Mouse (Mus musculus): ENCODE results near the gene Clp1. TPM values are rescaled to one million over a fixed set of nuclear protein-coding genes. Genes with fewer than 3 reads are reported as not detected.

Clp1 gene
- polyA plus RNA-seq (2015; fragmentation: Nextera tagmentation; extraction: Ambion mirVana): 20.7 and 22.4 TPM in 2 replicates

DNA sequence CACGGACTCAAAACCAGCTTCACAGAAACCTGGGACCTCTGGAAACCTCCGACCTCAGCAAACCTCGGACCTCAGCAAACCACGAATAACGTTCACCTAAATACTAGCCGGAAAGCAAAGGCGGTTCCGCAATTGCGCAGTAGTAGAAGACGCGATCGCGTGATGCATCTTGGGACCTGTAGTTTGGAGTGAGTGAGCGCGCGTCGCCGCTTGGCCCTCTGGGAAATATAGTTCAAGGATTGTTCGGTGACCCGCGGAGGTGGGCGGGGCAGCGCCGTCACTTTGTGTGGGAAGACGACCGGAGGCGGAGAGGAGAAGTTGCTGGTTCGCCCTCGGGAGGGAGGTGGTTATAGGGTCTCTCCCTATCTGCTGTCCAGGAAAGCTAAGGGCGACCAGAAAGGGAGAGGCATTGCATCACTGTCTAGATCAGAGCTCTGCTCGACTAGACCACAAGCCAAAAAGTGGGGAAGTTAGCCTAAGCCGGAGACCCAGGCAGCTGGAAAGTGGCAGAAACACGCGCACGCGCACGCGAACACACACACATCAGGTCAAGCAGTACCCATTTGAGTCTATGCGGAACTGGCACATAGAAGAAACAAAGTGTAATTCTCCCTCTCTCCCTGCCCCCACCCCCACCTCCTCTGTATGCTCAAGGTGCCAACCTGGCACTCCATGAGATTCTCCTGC is at the start of gene Clp1:
TSS of gene Clp1 (minus strand) at position 179 of the 687 bp plus-strand sequence.
- peak within 1 kb of the TSS; percentile 84 for H3K4me2 ChIP-seq
- H3K36me3 ChIP-seq: peaks cover 14% of the 10 kb centered on the region; the same call in 1 of the 2 replicates
- peak within 1 kb of the TSS; percentile 55 for H3K4me3 ChIP-seq
- ATAC-seq (ENCODE audit: low FRiP score, low read depth): peak; percentile 95
- no peaks in the 10 kb centered on the region for H3K27me3 ChIP-seq
- peaks cover 28% of the 10 kb centered on the region for H3K4me1 ChIP-seq (replicated peaks)
- peak within 1 kb of the TSS; percentile 90 for H3K27ac ChIP-seq (replicated peaks)
- H3K9me3 ChIP-seq: no peaks in the 10 kb centered on the region
- H3K9ac ChIP-seq: peak within 1 kb of the TSS; percentile 48
- WGBS: under 1% methylated on average over 39 of the region's 39 CpGs

DNA sequence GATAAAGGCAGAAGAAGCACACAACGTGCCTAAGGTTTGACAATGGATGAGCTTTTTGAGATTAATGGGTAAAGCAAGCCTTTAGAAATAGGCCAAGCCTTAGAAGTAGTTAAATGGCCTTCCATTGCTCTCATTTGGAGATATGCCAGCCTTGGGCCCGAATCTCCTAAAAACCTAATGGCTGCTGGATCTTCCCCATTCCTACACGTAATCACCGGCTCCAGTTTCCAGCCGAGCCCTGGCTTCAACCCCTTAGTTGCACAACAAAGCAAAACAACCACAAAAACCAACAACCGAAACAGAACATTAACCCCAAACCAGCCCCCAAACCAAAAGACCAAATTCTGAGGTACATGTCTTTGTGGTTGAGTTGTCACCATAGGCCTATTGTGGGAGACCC is 48.5 kb upstream of the Clp1 start:
- 70% methylated on average over 6 of the region's 6 CpGs for WGBS
- H3K9ac ChIP-seq: no peak overlapping the region
- no peak for ATAC-seq (ENCODE audit: low FRiP score, low read depth)
- peaks cover 14% of the 10 kb centered on the region for H3K4me1 ChIP-seq (replicated peaks)
- no peak overlapping the region for H3K4me3 ChIP-seq
- H3K27ac ChIP-seq (replicated peaks): 0 out of 2 replicates have a peak overlapping the region, but pooled peaks have one; percentile 20
- H3K4me2 ChIP-seq: no peak overlapping the region
- no peaks in the 10 kb centered on the region for H3K36me3 ChIP-seq
- H3K27me3 ChIP-seq: no peaks in the 10 kb centered on the region
- H3K9me3 ChIP-seq: no peaks in the 10 kb centered on the region

DNA sequence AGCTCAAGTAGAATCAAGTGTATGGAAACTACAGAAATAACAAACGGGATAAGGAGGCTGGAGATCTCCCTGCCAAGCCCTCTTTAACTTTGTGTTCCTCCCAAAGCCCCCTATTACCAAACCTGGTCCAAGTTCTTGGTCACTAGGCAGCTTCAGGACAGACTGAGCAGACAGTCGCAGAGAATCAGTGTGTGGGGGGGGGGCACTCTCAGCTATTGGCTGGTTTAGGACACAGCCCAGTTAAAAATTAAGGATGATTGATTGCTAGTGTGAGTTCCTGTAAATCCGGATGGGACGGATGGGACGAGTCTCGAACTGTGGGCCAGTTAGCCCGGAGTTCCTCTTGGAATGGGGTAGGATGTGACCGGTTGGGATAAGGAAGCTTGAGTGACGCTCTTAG is 48.1 kb upstream of the Clp1 start, which contains the start of gene Serping1:
TSS of gene Serping1 (minus strand) at position 204 of the 400 bp plus-strand sequence.
- Histone ChIP-seq H3K36me3 (no peaks in the 10 kb centered on the region), H3K9me3 (no peaks in the 10 kb centered on the region), H3K4me2 (peak within 1 kb of the TSS; percentile 58), H3K27ac (replicated peaks) (peak within 1 kb of the TSS; percentile 20; the same call in 1 of the 2 replicates), H3K4me1 (replicated peaks) (peaks cover 14% of the 10 kb centered on the region), H3K9ac (peak within 1 kb of the TSS; percentile 25), H3K27me3 (no peaks in the 10 kb centered on the region), H3K4me3 (peak within 1 kb of the TSS; percentile 33)
- 50% methylated on average over 9 of the region's 9 CpGs for WGBS
- ATAC-seq (ENCODE audit: low FRiP score, low read depth): peak; percentile 31; the same call in 1 of the 2 replicates

DNA sequence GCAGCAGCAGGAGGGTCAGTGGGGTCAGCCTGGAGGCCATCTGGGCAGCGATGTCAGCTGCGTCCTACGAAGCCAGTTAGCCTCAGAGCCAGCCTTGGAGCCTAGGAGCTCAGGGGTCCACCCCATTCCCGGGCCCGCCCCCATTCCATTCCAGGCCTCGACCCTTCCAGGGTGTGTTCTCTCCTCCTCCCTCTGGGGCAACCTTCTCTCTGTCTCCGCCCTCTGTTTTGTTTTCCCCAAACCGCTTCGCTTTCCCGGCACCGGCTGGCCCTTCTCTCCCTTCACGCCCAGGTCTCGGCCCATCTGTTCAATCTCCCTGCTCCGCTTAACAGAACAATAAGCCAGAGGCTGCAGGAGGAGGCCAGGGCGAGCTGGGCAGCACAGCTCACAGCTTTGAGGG is 47.6 kb upstream of the Clp1 start:
- H3K4me2 ChIP-seq: peak overlapping the region; percentile 58
- H3K4me1 ChIP-seq (replicated peaks): peaks cover 14% of the 10 kb centered on the region
- peak overlapping the region; percentile 11; the same call in 1 of the 2 replicates for H3K27ac ChIP-seq (replicated peaks)
- no peaks in the 10 kb centered on the region for H3K9me3 ChIP-seq
- ATAC-seq (ENCODE audit: low FRiP score, low read depth): peak; percentile 86
- H3K27me3 ChIP-seq: no peaks in the 10 kb centered on the region
- peak overlapping the region; percentile 33 for H3K4me3 ChIP-seq
- no peaks in the 10 kb centered on the region for H3K36me3 ChIP-seq
- H3K9ac ChIP-seq: peak overlapping the region; percentile 25
- 0% methylated on average over 13 of the region's 15 CpGs for WGBS

DNA sequence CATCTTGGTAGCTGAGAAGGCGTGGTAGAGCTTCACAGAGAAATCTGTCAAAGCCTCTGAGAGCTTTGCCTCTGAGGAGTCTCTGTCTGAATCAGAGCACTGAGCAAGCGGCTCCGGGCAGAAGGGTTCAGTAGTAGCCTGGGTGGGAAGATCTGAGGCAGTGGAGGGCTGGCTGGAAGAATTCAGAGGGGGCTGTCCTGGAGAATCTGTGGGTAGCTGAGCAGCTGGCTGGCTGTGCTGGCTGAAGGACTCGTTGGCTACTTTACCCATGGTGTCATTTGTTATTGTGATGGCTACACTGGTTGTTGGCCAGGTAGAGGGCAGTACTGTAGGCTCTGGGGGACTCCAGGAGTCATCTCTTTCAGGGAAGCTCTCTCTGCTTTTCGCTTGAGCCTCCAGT is 46.0 kb upstream of the Clp1 start:
- ATAC-seq (ENCODE audit: low FRiP score, low read depth): no peak
- 79% methylated on average over 5 of the region's 5 CpGs for WGBS
- H3K9me3 ChIP-seq: no peaks in the 10 kb centered on the region
- no peak overlapping the region for H3K4me2 ChIP-seq
- H3K36me3 ChIP-seq: no peaks in the 10 kb centered on the region
- no peak overlapping the region for H3K4me3 ChIP-seq
- H3K27ac ChIP-seq (replicated peaks): no peak overlapping the region
- peaks cover 14% of the 10 kb centered on the region for H3K4me1 ChIP-seq (replicated peaks)
- H3K9ac ChIP-seq: no peak overlapping the region
- no peaks in the 10 kb centered on the region for H3K27me3 ChIP-seq

DNA sequence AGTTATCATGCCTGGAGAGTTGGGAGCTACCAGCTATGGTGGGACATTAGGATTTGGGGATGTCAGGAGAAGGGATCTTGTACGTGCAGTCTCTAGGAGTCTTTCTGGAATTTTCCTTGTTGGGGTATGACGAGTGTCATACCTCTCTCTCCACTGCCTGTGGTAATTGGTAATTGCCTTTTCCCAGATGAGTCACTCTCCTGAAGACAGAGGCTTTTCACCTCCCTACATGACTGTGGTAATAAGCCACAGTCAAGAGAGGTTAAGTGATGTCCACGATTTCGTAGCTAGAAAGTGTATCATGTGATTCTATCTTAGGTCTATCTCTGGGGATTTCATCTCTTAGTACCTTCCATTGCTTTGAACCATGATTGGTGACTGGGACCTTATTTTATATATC is 45.3 kb upstream of the Clp1 start:
- Histone ChIP-seq H3K9ac (no peak overlapping the region), H3K4me1 (replicated peaks) (peaks cover 14% of the 10 kb centered on the region), H3K27ac (replicated peaks) (no peak overlapping the region), H3K27me3 (no peaks in the 10 kb centered on the region), H3K4me2 (no peak overlapping the region), H3K9me3 (no peaks in the 10 kb centered on the region), H3K36me3 (no peaks in the 10 kb centered on the region), H3K4me3 (no peak overlapping the region)
- no peak for ATAC-seq (ENCODE audit: low FRiP score, low read depth)
- 96% methylated on average over 4 of the region's 4 CpGs for WGBS

DNA sequence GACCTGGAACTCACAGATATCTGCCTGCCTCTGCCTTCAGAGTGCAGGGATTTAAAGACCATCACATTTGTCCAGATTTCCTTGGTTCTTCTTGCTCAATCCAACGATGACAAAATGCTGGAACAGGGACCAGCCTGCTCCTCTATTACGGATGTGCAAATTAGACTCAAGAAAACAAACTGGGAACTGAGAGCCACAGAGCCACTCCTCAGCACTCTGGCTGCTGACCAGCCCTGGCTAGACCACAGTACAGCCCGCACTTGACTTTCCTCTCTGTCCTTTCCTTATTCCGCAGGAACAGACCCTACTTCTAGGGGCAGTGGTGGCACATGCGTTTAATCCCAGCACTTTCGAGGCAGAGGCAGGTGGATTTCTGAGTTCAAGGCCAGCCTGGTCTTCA is 43.4 kb upstream of the Clp1 start:
- Histone ChIP-seq H3K4me2 (no peak overlapping the region), H3K9me3 (no peaks in the 10 kb centered on the region), H3K4me3 (no peak overlapping the region), H3K27me3 (no peaks in the 10 kb centered on the region), H3K4me1 (replicated peaks) (peaks cover 12% of the 10 kb centered on the region), H3K27ac (replicated peaks) (no peak overlapping the region), H3K36me3 (no peaks in the 10 kb centered on the region), H3K9ac (no peak overlapping the region)
- 81% methylated on average over 6 of the region's 6 CpGs for WGBS
- ATAC-seq (ENCODE audit: low FRiP score, low read depth): no peak

DNA sequence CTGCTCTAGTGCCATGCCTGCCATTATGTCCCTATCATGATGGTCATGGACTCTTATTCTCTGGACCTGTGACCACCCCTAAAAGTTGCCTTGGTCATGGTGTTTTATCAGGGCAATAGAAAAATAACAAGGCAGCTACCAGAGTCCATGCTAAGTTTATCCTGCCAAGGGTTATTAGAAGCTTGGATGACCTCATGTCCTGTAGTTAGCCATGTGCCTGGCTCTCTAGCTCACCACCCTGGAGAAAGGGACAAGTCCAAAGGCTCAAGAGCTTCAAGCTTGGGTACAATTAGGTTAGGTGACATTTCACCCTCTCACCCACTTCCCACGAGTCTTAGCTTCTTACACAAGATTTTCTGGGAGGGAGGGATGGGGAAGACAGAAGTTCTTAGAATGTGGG is 35.7 kb upstream of the Clp1 start:
- 89% methylated on average over 1 of the region's 1 CpGs for WGBS
- Histone ChIP-seq H3K27me3 (no peaks in the 10 kb centered on the region), H3K36me3 (no peaks in the 10 kb centered on the region), H3K4me3 (no peak overlapping the region), H3K9ac (no peak overlapping the region), H3K9me3 (no peaks in the 10 kb centered on the region), H3K4me2 (no peak overlapping the region), H3K27ac (replicated peaks) (no peak overlapping the region), H3K4me1 (replicated peaks) (no peaks in the 10 kb centered on the region)
- no peak for ATAC-seq (ENCODE audit: low FRiP score, low read depth)

DNA sequence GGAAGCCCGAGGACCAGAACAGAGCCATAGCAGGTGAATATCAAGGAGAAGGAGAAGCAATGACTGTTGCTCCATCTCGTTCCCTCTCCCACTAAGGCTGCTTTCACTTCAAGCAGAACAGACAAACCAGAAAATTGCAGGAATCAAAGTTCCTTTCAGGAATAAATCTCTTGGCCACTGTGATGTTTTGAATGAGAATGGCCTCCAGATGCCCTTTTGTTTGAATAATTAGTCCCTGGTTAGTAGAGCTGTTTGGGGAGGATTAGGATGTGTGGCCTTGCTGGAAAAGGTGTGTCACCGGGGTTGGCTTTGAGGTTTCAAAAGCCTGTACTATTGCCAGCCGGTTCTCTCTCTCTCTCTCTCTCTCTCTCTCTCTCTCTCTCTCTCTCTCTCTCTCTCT is 35.1 kb upstream of the Clp1 start:
- H3K4me3 ChIP-seq: no peak overlapping the region
- H3K27me3 ChIP-seq: no peaks in the 10 kb centered on the region
- H3K9me3 ChIP-seq: no peaks in the 10 kb centered on the region
- H3K4me1 ChIP-seq (replicated peaks): no peaks in the 10 kb centered on the region
- no peak for ATAC-seq (ENCODE audit: low FRiP score, low read depth)
- no peaks in the 10 kb centered on the region for H3K36me3 ChIP-seq
- WGBS: 45% methylated on average over 4 of the region's 4 CpGs
- H3K27ac ChIP-seq (replicated peaks): no peak overlapping the region
- no peak overlapping the region for H3K4me2 ChIP-seq
- H3K9ac ChIP-seq: no peak overlapping the region

DNA sequence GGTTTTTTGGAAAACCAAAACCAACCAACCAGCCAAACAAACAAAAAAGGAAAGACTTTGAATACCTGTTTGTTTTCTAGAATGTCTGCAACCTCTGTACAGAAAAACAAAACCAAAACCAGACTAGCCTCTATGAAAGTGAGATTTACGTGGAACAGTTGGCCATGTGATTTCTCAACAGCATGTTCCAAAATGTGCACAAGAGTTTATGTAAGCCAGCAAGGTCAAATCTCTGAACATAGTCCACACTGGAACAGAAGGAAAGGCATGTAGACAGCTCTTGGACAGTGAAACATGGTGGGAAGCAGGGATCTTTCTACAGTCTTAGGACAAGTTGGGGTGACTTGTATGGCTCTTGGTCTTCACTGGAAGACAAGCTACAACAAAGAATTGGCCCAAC is 34.7 kb upstream of the Clp1 start:
- H3K9ac ChIP-seq: no peak overlapping the region
- no peak for ATAC-seq (ENCODE audit: low FRiP score, low read depth)
- no peak overlapping the region for H3K4me3 ChIP-seq
- no peaks in the 10 kb centered on the region for H3K36me3 ChIP-seq
- 93% methylated on average over 1 of the region's 1 CpGs for WGBS
- H3K9me3 ChIP-seq: no peaks in the 10 kb centered on the region
- H3K4me2 ChIP-seq: no peak overlapping the region
- H3K27me3 ChIP-seq: no peaks in the 10 kb centered on the region
- no peaks in the 10 kb centered on the region for H3K4me1 ChIP-seq (replicated peaks)
- no peak overlapping the region for H3K27ac ChIP-seq (replicated peaks)

DNA sequence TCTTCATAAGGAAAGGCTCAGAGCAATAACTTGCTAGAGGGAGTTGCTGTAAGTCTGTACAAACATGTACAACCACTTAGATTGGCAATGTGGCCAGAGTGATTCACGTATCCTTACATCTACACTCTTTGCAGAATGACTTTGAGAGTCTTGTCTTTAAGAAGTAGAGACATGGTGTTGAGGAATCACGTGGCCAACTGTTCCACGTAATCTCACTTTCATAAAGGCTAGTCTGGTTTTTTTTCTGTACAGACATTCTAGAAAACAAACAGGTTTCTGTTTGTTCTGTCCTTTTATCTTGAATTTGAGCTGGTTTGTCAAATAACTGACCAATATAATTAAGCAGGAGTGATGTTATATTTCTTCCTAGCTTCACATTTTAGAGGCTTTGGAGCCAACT is 34.2 kb upstream of the Clp1 start:
- H3K4me3 ChIP-seq: no peak overlapping the region
- H3K9ac ChIP-seq: no peak overlapping the region
- H3K4me1 ChIP-seq (replicated peaks): no peaks in the 10 kb centered on the region
- ATAC-seq (ENCODE audit: low FRiP score, low read depth): no peak
- no peaks in the 10 kb centered on the region for H3K36me3 ChIP-seq
- no peaks in the 10 kb centered on the region for H3K27me3 ChIP-seq
- WGBS: 91% methylated on average over 3 of the region's 3 CpGs
- H3K9me3 ChIP-seq: no peaks in the 10 kb centered on the region
- H3K27ac ChIP-seq (replicated peaks): no peak overlapping the region
- no peak overlapping the region for H3K4me2 ChIP-seq

DNA sequence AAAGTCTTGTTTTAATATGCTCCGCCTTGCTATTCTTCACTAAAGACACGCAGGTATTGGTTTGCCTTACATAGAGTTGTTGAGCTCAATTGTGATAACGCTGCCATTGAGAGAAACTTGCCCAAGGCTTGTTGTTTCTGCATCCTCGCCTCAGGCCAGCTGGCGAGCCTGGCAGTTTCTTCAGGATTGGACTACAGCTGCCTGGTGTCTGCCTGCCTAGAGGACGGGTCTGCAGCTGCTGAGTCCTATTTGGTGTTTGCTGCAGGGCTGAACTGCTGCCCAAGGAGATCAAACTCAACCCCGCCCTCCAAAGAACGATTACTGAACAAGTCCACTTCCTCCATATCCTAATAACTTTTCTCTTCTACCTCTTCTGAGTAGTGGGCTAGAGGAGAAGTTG is 33.6 kb upstream of the Clp1 start:
- no peaks in the 10 kb centered on the region for H3K36me3 ChIP-seq
- H3K9ac ChIP-seq: no peak overlapping the region
- no peak overlapping the region for H3K4me3 ChIP-seq
- H3K4me2 ChIP-seq: no peak overlapping the region
- WGBS: 73% methylated on average over 8 of the region's 8 CpGs
- ATAC-seq (ENCODE audit: low FRiP score, low read depth): no peak
- H3K4me1 ChIP-seq (replicated peaks): no peaks in the 10 kb centered on the region
- no peaks in the 10 kb centered on the region for H3K9me3 ChIP-seq
- no peak overlapping the region for H3K27ac ChIP-seq (replicated peaks)
- H3K27me3 ChIP-seq: no peaks in the 10 kb centered on the region

All from hindbrain, embryonic 15.5 days (tissue).